Mouse (Mus musculus): Measurements from ENCODE around the gene Ei24.
A peak's percentile ranks its signal among the peaks of the same experiment; 100 is the strongest.

Ei24 gene

GRCm38 (mm10) chr9:36792191-36792590, 5.0 kb downstream of the Ei24 start:
- no peak for DNase-seq (ENCODE audit: low spot score in 2 of 2)

DNA sequence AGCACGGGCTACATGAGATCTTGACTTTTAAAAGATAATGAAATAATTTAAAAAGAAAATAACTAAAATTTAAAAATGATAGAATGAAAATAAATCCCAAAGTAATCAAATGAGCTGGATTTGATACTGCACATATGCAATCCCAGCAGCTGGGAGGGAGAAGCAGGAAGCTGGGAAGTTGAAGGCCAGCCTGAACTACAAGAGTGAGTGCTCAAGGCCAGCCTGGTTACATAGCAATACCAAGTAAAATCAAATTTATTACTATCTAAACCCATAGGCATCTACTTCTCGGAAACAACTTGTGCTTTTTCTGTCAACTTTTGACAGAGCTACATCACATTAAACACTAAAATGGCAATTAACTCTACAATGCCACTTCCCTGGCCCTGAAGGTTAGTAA, 13.3 kb downstream of the Ei24 start:
- DNase-seq (ENCODE audit: low spot score in 2 of 2) = no peak

- no peak for DNase-seq (ENCODE audit: low spot score in 2 of 2)
Measured at GRCm38 (mm10) chr9:36769048-36769413, 28.2 kb downstream of the Ei24 start.

DNA sequence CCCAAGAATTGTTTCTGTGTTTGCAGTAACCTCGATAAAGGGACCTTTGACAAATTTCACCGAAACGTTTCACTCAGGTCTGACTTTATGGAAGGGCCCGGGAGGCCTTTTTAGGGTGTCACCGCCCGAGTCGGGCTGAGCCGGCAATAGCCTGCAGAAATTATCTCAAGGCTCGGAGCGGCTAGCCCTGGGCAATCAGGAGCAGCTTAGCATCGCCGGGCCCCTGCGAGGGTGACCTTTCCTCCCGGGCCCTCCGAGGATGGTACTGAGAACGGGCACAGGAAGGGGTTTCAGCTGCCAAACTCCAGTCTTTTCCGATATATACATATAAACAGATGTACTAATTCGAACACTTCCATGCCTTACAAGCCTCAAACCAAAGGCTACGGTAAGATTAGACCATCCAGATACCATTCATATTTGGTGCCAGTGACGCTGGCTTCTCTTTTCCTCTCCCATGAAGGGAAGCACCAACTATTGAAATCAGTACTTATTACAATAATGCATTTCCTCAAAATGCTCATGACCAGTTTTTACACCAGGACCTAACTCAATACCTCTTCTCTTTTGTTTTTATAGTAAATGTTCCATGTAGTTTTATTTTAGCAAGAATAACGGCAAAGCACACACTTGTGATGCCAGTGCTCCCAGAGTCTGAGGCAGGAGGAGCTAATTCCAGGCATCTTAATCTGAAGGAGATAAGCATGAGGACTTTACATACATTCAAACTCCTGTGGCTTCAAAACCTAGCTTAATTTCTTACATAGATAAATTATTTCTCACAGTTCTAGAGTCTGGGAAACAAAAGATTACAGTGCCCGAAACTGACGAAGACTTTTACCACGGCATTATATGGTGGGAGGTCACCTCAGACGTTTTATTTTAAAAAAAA, 28.8 kb downstream of the Ei24 start:
- DNase-seq (ENCODE audit: low spot score in 2 of 2) = no peak

DNA sequence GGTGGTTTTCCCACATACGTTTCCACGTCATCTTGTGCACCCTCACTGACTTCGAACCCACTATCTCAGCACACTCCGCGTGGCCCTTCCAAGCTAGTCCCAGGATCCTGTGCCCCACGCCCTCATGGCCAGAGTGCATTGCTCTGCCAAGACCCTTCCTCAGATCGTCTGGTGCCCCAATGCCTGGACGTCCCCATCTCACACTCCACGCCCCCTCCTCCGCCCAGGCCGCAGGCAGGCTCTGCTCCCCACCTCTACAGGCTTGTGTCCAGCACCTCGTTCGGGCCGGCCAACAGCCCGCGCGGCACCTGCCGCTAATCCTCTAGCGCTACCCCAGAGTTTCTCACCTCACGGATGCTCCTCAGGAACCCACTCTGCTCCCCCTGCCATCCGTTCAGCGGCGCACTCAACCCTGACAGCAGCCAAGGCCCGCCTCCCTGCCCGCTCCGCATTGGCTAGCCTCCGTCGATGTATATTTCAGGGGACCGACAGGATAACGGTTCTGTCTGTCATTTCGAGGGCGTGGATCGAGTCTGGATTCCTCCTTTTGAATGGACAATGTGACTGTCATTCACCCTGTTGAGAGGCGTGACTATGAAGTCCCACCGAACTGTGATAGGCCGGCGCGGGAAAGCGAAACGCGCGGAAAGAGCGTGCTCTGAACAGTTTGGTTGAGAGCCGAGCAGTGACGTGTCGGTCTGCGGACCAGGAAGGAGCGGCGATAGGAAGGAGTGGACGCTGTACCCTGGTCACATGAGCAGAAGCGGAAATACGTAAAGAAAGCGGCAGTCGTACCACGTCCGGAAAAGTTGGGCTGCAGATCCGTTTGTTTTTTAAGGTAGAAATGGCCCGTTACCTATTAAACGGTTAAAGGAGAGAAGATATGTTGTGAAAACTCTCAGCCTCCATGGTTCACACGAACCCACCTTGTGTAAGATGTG, 29.7 kb downstream of the Ei24 start, which contains the start of gene Stt3a:
Gene Stt3a, minus strand, starts transcription at position 477 of the 941 bp plus-strand sequence.
- peak; percentile 99 to 100 for DNase-seq (ENCODE audit: low spot score in 2 of 2)

GRCm38 (mm10) chr9:36764378-36764777, 32.8 kb downstream of the Ei24 start:
- DNase-seq (ENCODE audit: low spot score in 2 of 2) = no peak

Data from frontal cortex, postnatal 36 days (tissue).